Mouse (Mus musculus): Measurements from ENCODE around the gene Gpsm3. TPM values are rescaled to one million over a fixed set of nuclear protein-coding genes. Genes with fewer than 3 reads are reported as not detected.

Gpsm3 gene
- polyA plus RNA-seq, 1 experiment from 2014 or later = 3.2 TPM

DNA sequence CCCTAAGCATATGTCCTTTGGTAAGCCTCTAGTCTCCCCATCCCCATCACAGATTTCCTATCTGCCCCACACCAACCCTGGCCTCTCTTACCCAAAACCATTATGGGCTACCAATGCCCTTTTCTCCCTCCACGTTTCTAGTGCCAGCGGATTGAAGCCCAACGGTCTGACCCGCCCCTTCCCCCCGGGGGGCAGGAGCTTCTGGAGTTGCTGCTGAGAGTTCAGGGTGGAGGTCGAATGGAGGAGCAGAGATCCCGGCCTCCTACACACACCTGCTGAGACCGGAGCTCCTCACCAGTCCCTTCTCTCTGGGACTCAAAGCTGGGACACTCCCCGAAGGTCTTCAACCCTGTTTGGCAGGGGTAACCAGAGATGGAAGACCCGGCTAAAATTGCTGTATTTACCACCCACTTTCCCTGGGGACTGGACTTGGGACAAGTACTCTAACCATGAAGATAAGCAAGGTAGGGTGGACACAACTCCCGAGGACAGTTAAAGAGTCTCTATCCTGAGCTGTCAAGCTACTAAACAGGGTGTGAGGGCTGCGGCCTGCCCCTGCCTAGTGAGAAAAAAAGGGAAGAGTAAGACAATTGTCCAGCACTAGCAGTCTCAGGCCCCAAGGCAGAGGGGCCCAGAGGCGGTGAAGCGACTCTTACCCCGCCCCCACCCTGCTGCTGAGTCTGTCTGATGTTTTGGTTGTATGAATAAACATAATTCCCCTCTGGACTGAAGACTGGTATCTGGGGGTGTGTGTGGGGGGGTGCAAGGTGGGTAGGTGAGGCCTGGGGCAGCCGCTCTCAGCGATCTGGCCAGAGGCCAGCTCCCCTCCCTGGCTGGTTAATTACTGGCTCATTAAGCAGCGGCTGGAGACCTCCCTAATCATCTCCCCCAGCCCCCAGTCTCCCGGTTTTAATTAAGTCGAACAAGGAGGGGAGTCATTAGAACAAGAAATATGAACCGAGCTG lies 1.7 kb downstream of the Gpsm3 start, which contains the start of gene Pbx2:
Pbx2 (plus strand) TSS at position 238 of the 965 bp plus-strand sequence.
- no peaks in the 10 kb centered on the region for H3K27me3 ChIP-seq (ENCODE audit: control insufficient read depth, insufficient read depth, low read length)
- H3K9ac ChIP-seq (ENCODE audit: low read depth, low read length) = peak within 1 kb of the TSS; percentile 99
- H3K36me3 ChIP-seq (ENCODE audit: control insufficient read depth, insufficient read depth, low read length) = no peaks in the 10 kb centered on the region
- no peaks in the 10 kb centered on the region for H3K9me3 ChIP-seq (ENCODE audit: control insufficient read depth, low read length)
- peak within 1 kb of the TSS; percentile 97 for H3K4me3 ChIP-seq (ENCODE audit: low read depth, low read length)
- H3K27ac ChIP-seq (ENCODE audit: low read depth, low read length) = peak within 1 kb of the TSS; percentile 100
- ATAC-seq (ENCODE audit: low FRiP score) (peak; percentile 30), DNase-seq (ENCODE audit: low spot score) (peak; percentile 70)
- WGBS = 2% methylated on average over 20 of the region's 21 CpGs
- peaks cover 29% of the 10 kb centered on the region for H3K4me1 ChIP-seq (replicated peaks; ENCODE audit: control insufficient read depth, insufficient read depth, low read length)
- peak within 1 kb of the TSS; percentile 98 for H3K4me2 ChIP-seq (replicated peaks; ENCODE audit: low read depth, low read length)

DNA sequence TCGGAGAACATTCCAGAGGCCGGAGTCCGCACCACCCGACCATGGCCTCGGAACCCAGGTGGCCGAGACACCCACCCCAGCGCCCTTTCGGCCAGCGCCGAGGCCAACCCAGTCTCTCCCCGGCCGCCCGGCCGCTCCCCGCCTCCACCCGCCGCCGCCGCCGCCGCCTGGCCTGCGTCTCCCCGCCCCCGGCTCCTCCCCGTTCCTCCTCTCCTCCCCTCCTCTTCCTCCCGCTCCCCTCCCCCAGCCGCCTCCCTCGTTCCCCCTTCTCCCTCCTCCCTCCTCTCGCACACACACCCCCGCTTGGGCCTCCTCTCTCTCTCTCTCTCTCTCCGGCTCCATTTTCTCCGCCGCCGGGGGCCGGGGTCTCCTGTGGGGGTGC lies 2.4 kb downstream of the Gpsm3 start:
- Histone ChIP-seq H3K27me3 (ENCODE audit: control insufficient read depth, insufficient read depth, low read length) (no peaks in the 10 kb centered on the region), H3K4me2 (replicated peaks; ENCODE audit: low read depth, low read length) (peak overlapping the region; percentile 98), H3K4me3 (ENCODE audit: low read depth, low read length) (peak overlapping the region; percentile 97), H3K9me3 (ENCODE audit: control insufficient read depth, low read length) (no peaks in the 10 kb centered on the region), H3K9ac (ENCODE audit: low read depth, low read length) (peak overlapping the region; percentile 99), H3K27ac (ENCODE audit: low read depth, low read length) (peak overlapping the region; percentile 100), H3K4me1 (replicated peaks; ENCODE audit: control insufficient read depth, insufficient read depth, low read length) (peaks cover 28% of the 10 kb centered on the region), H3K36me3 (ENCODE audit: control insufficient read depth, insufficient read depth, low read length) (no peaks in the 10 kb centered on the region)
- ATAC-seq (ENCODE audit: low FRiP score) (peak; percentile 58), DNase-seq (ENCODE audit: low spot score) (peak; percentile 92)
- 1% methylated on average over 19 of the region's 35 CpGs for WGBS

- Histone ChIP-seq H3K4me3 (ENCODE audit: low read depth, low read length) (peak overlapping the region; percentile 97), H3K9me3 (ENCODE audit: control insufficient read depth, low read length) (no peaks in the 10 kb centered on the region), H3K27ac (ENCODE audit: low read depth, low read length) (peak overlapping the region; percentile 100), H3K27me3 (ENCODE audit: control insufficient read depth, insufficient read depth, low read length) (no peaks in the 10 kb centered on the region), H3K36me3 (ENCODE audit: control insufficient read depth, insufficient read depth, low read length) (no peaks in the 10 kb centered on the region), H3K4me2 (replicated peaks; ENCODE audit: low read depth, low read length) (peak overlapping the region; percentile 98), H3K9ac (ENCODE audit: low read depth, low read length) (peak overlapping the region; percentile 99), H3K4me1 (replicated peaks; ENCODE audit: control insufficient read depth, insufficient read depth, low read length) (peaks cover 28% of the 10 kb centered on the region)
- DNase-seq (ENCODE audit: low spot score) = peak; percentile 60
- WGBS = 1% methylated on average over 24 of the region's 32 CpGs
- peak; percentile 15; the same call in 1 of the 2 replicates for ATAC-seq (ENCODE audit: low FRiP score)
Measured at GRCm38 (mm10) chr17:34592581-34593549, 3.3 kb downstream of the Gpsm3 start.

GRCm38 (mm10) chr17:34593752-34594525 lies 4.3 kb downstream of the Gpsm3 start:
- DNase-seq (ENCODE audit: low spot score) (no peak), ATAC-seq (ENCODE audit: low FRiP score) (no peak)
- no peaks in the 10 kb centered on the region for H3K27me3 ChIP-seq (ENCODE audit: control insufficient read depth, insufficient read depth, low read length)
- H3K36me3 ChIP-seq (ENCODE audit: control insufficient read depth, insufficient read depth, low read length) = no peaks in the 10 kb centered on the region
- peak overlapping the region; percentile 98 for H3K4me2 ChIP-seq (replicated peaks; ENCODE audit: low read depth, low read length)
- H3K27ac ChIP-seq (ENCODE audit: low read depth, low read length) = peak overlapping the region; percentile 100; the same call in 1 of the 2 replicates
- H3K4me3 ChIP-seq (ENCODE audit: low read depth, low read length) = peak overlapping the region; percentile 97
- H3K4me1 ChIP-seq (replicated peaks; ENCODE audit: control insufficient read depth, insufficient read depth, low read length) = peaks cover 25% of the 10 kb centered on the region
- peak overlapping the region; percentile 99 for H3K9ac ChIP-seq (ENCODE audit: low read depth, low read length)
- H3K9me3 ChIP-seq (ENCODE audit: control insufficient read depth, low read length) = no peaks in the 10 kb centered on the region
- WGBS = 49% methylated on average over 32 of the region's 34 CpGs

DNA sequence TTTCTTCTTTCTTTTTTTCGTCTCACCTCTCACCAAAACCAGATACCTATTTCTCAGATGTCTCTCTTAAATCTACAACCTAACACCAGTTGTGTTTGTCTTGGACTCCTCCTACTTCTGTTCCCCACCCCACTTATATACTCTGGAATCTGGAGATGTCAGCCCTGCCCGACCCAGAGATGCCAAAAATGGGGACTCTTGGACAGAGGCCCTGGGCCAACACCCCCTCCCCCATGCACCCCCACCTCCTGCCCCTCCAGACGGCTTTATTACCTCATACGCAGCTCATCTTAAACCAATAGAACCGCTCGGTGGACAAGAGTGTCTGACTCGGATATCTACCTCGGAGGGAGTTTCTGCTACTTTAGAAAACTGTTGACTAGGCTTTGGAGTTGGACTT lies 6.5 kb downstream of the Gpsm3 start:
- H3K9ac ChIP-seq (ENCODE audit: low read depth, low read length) = no peak overlapping the region
- no peaks in the 10 kb centered on the region for H3K9me3 ChIP-seq (ENCODE audit: control insufficient read depth, low read length)
- DNase-seq (ENCODE audit: low spot score) (no peak), ATAC-seq (ENCODE audit: low FRiP score) (no peak)
- H3K27me3 ChIP-seq (ENCODE audit: control insufficient read depth, insufficient read depth, low read length) = no peaks in the 10 kb centered on the region
- H3K4me3 ChIP-seq (ENCODE audit: low read depth, low read length) = no peak overlapping the region
- peaks cover 6% of the 10 kb centered on the region for H3K36me3 ChIP-seq (ENCODE audit: control insufficient read depth, insufficient read depth, low read length)
- H3K27ac ChIP-seq (ENCODE audit: low read depth, low read length) = no peak overlapping the region
- no peak overlapping the region for H3K4me2 ChIP-seq (replicated peaks; ENCODE audit: low read depth, low read length)
- H3K4me1 ChIP-seq (replicated peaks; ENCODE audit: control insufficient read depth, insufficient read depth, low read length) = peaks cover 10% of the 10 kb centered on the region
- WGBS = 85% methylated on average over 8 of the region's 8 CpGs

DNA sequence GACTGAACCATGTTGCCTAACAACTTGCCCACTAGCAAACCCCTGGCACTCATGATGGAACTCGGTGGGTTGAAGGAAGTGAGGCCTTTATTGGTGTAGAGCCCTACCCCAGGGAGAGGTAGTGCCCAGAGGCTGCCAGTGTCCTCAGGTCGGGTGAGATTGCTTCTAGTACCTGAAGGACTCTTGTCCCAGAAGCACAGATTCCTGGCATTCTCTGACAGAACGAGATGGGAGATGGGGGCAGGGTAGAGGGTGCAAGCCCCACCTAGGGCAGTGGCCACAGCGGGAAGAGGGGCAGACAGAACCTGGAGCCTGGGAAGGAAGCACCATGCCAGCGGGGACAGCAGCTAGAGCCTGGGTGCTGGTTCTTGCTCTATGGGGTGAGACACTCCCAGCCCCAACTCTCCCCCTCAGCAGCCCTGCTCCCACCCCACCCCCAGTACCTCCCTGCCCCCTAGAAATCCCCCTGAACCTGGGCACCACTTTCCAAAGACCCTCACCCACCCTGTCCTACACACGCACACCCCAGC lies 8.0 kb downstream of the Gpsm3 start, which contains the start of gene Ager:
Ager (plus strand) TSS at position 297 of the 530 bp plus-strand sequence.
- WGBS = 30% methylated on average over 6 of the region's 6 CpGs
- H3K4me2 ChIP-seq (replicated peaks; ENCODE audit: low read depth, low read length) = no peak within 1 kb of the TSS
- H3K27me3 ChIP-seq (ENCODE audit: control insufficient read depth, insufficient read depth, low read length) = no peaks in the 10 kb centered on the region
- no peak for ATAC-seq (ENCODE audit: low FRiP score)
- DNase-seq (ENCODE audit: low spot score) = no peak
- peaks cover 10% of the 10 kb centered on the region for H3K4me1 ChIP-seq (replicated peaks; ENCODE audit: control insufficient read depth, insufficient read depth, low read length)
- H3K27ac ChIP-seq (ENCODE audit: low read depth, low read length) = no peak within 1 kb of the TSS; the same call in 1 of the 2 replicates
- H3K9ac ChIP-seq (ENCODE audit: low read depth, low read length) = no peak within 1 kb of the TSS
- no peaks in the 10 kb centered on the region for H3K9me3 ChIP-seq (ENCODE audit: control insufficient read depth, low read length)
- H3K36me3 ChIP-seq (ENCODE audit: control insufficient read depth, insufficient read depth, low read length) = peaks cover 6% of the 10 kb centered on the region
- H3K4me3 ChIP-seq (ENCODE audit: low read depth, low read length) = no peak within 1 kb of the TSS

- no peaks in the 10 kb centered on the region for H3K9me3 ChIP-seq (ENCODE audit: control insufficient read depth, low read length)
- H3K4me1 ChIP-seq (replicated peaks; ENCODE audit: control insufficient read depth, insufficient read depth, low read length) = peaks cover 8% of the 10 kb centered on the region
- no peak overlapping the region for H3K27ac ChIP-seq (ENCODE audit: low read depth, low read length)
- ATAC-seq (ENCODE audit: low FRiP score) (no peak), DNase-seq (ENCODE audit: low spot score) (no peak)
- 79% methylated on average over 9 of the region's 9 CpGs for WGBS
- no peak overlapping the region for H3K9ac ChIP-seq (ENCODE audit: low read depth, low read length)
- H3K4me3 ChIP-seq (ENCODE audit: low read depth, low read length) = no peak overlapping the region
- no peaks in the 10 kb centered on the region for H3K27me3 ChIP-seq (ENCODE audit: control insufficient read depth, insufficient read depth, low read length)
- no peak overlapping the region for H3K4me2 ChIP-seq (replicated peaks; ENCODE audit: low read depth, low read length)
- peaks cover 6% of the 10 kb centered on the region for H3K36me3 ChIP-seq (ENCODE audit: control insufficient read depth, insufficient read depth, low read length)
Measured at GRCm38 (mm10) chr17:34599891-34600290, 10.3 kb downstream of the Gpsm3 start.
